Mouse (Mus musculus): ENCODE results near the gene Ltb4r2. TPM values are rescaled to one million over a fixed set of nuclear protein-coding genes. Genes with fewer than 3 reads are reported as not detected.

Ltb4r2 gene
- total and polyA plus RNA-seq, 3 experiments: 0.20 TPM; not detected in 1

- no peak overlapping the region for H3K9ac ChIP-seq (ENCODE audit: low read depth, low read length)
- no peaks in the 10 kb centered on the region for H3K36me3 ChIP-seq (ENCODE audit: control insufficient read depth, insufficient read depth, low read length)
- H3K79me2 ChIP-seq (replicated peaks; ENCODE audit: control insufficient read depth, insufficient read depth, low read length): no peaks in the 10 kb centered on the region
- no peak for DNase-seq
- intact Hi-C loops (cut with DNase I): no loop called here
- no peaks in the 10 kb centered on the region for H3K27me3 ChIP-seq (ENCODE audit: control insufficient read depth, insufficient read depth, low read length)
- TF ChIP-seq POLR2A (IDR thresholded peaks at IDR 0.05; ENCODE audit: insufficient read depth, low read depth, low read length) (no peak), EP300 (IDR thresholded peaks at IDR 0.05; ENCODE audit: insufficient read depth, low read depth, low read length) (no peak), CTCF (IDR thresholded peaks at IDR 0.05) (no peak)
- no peak overlapping the region for H3K27ac ChIP-seq
- WGBS: 86% methylated on average over 9 of the region's 9 CpGs
- H3K4me1 ChIP-seq (ENCODE audit: control insufficient read depth, insufficient read depth, low read length): no peaks in the 10 kb centered on the region
- H3K4me3 ChIP-seq: no peak overlapping the region
These were observed 24.0 kb upstream of the Ltb4r2 start for GRCm38 (mm10) chr14:55737086-55737687.

DNA sequence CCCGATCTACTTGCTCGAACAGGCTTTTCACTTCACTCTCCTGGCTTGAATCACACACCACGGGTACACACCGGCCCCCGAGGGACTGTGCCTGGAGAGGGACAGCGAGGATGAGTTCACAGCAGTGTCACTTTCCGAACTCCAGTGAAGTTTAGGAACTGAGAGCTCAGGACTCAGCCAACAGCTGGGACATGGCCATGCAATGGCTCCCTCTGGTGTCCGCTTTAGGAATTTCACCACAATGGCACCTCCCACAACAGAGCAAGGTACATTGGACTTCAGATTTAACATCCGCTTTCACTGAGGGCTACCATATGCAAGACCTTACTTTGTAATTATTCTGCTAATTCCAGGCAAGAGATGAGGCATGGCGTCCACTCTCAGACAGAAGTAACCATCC is 17.5 kb upstream of the Ltb4r2 start:
- TF ChIP-seq EP300 (IDR thresholded peaks at IDR 0.05; ENCODE audit: insufficient read depth, low read depth, low read length): peak; percentile 93; the same call in 1 of the 2 replicates
- TF ChIP-seq POLR2A (IDR thresholded peaks at IDR 0.05; ENCODE audit: insufficient read depth, low read depth, low read length): no peak
- no peak for TF ChIP-seq CTCF (IDR thresholded peaks at IDR 0.05)
- Histone ChIP-seq H3K4me3 (no peak overlapping the region), H3K27me3 (ENCODE audit: control insufficient read depth, insufficient read depth, low read length) (no peaks in the 10 kb centered on the region), H3K36me3 (ENCODE audit: control insufficient read depth, insufficient read depth, low read length) (no peaks in the 10 kb centered on the region), H3K9ac (ENCODE audit: low read depth, low read length) (peak overlapping the region; percentile 32; the same call in 1 of the 2 replicates), H3K79me2 (replicated peaks; ENCODE audit: control insufficient read depth, insufficient read depth, low read length) (no peaks in the 10 kb centered on the region), H3K4me1 (ENCODE audit: control insufficient read depth, insufficient read depth, low read length) (peaks cover 4% of the 10 kb centered on the region), H3K27ac (no peak overlapping the region)
- intact Hi-C loops (cut with DNase I): loop anchor here (1.0 to 2.0 kb wide), 3 partner anchors 21 to 115 kb away; partner anchors contain the start of gene Rabggta
- WGBS: 12% methylated on average over 10 of the region's 10 CpGs
- peak; percentile 85 to 91 for DNase-seq

GRCm38 (mm10) chr14:55745180-55745860 is 15.9 kb upstream of the Ltb4r2 start, which contains the start of the genes Dhrs1 and Nop9:
Gene Dhrs1 (minus strand): TSS chr14:55745690.
Gene Nop9 (plus strand): TSS chr14:55745693.
- Histone ChIP-seq H3K27me3 (ENCODE audit: control insufficient read depth, insufficient read depth, low read length) (no peaks in the 10 kb centered on the region), H3K9ac (ENCODE audit: low read depth, low read length) (peak within 1 kb of the TSS; percentile 82), H3K27ac (peak within 1 kb of the TSS; percentile 85), H3K4me1 (ENCODE audit: control insufficient read depth, insufficient read depth, low read length) (peaks cover 4% of the 10 kb centered on the region), H3K4me3 (peak within 1 kb of the TSS; percentile 89), H3K79me2 (replicated peaks; ENCODE audit: control insufficient read depth, insufficient read depth, low read length) (no peaks in the 10 kb centered on the region), H3K36me3 (ENCODE audit: control insufficient read depth, insufficient read depth, low read length) (no peaks in the 10 kb centered on the region)
- TF ChIP-seq CTCF (IDR thresholded peaks at IDR 0.05) (peak; percentile 31), POLR2A (IDR thresholded peaks at IDR 0.05; ENCODE audit: insufficient read depth, low read depth, low read length) (peak; percentile 81), EP300 (IDR thresholded peaks at IDR 0.05; ENCODE audit: insufficient read depth, low read depth, low read length) (0 out of 2 replicates have a peak, but pooled peaks have one; percentile 18)
- peak; percentile 91 to 92 for DNase-seq
- intact Hi-C loops (cut with DNase I): loop anchor here (2.0 kb wide), 1 partner anchor 117 kb away; no protein-coding TSS in a partner anchor
- under 1% methylated on average over 48 of the region's 48 CpGs for WGBS

DNA sequence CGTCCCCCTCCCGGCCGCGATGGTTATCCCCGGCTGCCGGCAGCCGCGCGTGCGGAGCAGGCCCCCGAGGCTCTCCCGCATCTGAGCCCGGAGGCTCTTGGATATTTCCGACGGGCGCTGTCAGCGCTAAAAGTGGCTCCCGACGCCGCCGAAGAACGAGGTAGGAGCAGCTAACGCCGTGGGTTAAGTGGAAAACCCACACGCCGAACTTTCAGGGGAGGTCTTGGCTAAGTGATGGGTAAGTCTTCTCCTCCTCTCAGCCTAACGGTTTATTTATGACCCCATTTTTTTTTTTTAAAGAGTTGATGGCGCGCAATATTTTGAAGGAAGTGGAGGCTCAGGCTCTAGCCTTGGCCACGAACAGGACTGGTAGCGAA is 15.4 kb upstream of the Ltb4r2 start:
- under 1% methylated on average over 31 of the region's 31 CpGs for WGBS
- intact Hi-C loops (cut with DNase I): loop anchor here (2.0 kb wide), 1 partner anchor 117 kb away; no protein-coding TSS in a partner anchor
- no peaks in the 10 kb centered on the region for H3K36me3 ChIP-seq (ENCODE audit: control insufficient read depth, insufficient read depth, low read length)
- H3K4me3 ChIP-seq: peak overlapping the region; percentile 89
- no peaks in the 10 kb centered on the region for H3K79me2 ChIP-seq (replicated peaks; ENCODE audit: control insufficient read depth, insufficient read depth, low read length)
- DNase-seq: no peak
- no peak for TF ChIP-seq EP300 (IDR thresholded peaks at IDR 0.05; ENCODE audit: insufficient read depth, low read depth, low read length)
- 0 out of 2 replicates have a peak, but pooled peaks have one; percentile 0 for TF ChIP-seq CTCF (IDR thresholded peaks at IDR 0.05)
- peaks cover 4% of the 10 kb centered on the region for H3K4me1 ChIP-seq (ENCODE audit: control insufficient read depth, insufficient read depth, low read length)
- H3K27ac ChIP-seq: peak overlapping the region; percentile 85
- no peaks in the 10 kb centered on the region for H3K27me3 ChIP-seq (ENCODE audit: control insufficient read depth, insufficient read depth, low read length)
- peak overlapping the region; percentile 82 for H3K9ac ChIP-seq (ENCODE audit: low read depth, low read length)

- WGBS: 80% methylated on average over 10 of the region's 10 CpGs
- Histone ChIP-seq H3K79me2 (replicated peaks; ENCODE audit: control insufficient read depth, insufficient read depth, low read length) (no peaks in the 10 kb centered on the region), H3K36me3 (ENCODE audit: control insufficient read depth, insufficient read depth, low read length) (no peaks in the 10 kb centered on the region), H3K4me1 (ENCODE audit: control insufficient read depth, insufficient read depth, low read length) (peaks cover 4% of the 10 kb centered on the region), H3K4me3 (no peak overlapping the region), H3K27me3 (ENCODE audit: control insufficient read depth, insufficient read depth, low read length) (no peaks in the 10 kb centered on the region), H3K9ac (ENCODE audit: low read depth, low read length) (no peak overlapping the region), H3K27ac (no peak overlapping the region)
- no peak for DNase-seq
- intact Hi-C loops (cut with DNase I): no loop called here
- TF ChIP-seq EP300 (IDR thresholded peaks at IDR 0.05; ENCODE audit: insufficient read depth, low read depth, low read length): no peak
- TF ChIP-seq CTCF (IDR thresholded peaks at IDR 0.05): no peak
- TF ChIP-seq POLR2A (IDR thresholded peaks at IDR 0.05; ENCODE audit: insufficient read depth, low read depth, low read length): no peak
These were observed 14.0 kb upstream of the Ltb4r2 start for GRCm38 (mm10) chr14:55747051-55747847.

Measured in heart, adult 2 months (tissue).